ENCODE assay signal across 9 mouse cellular contexts in genomic region chr7:16905491-16906021, GRCm38 (mm10). TPM values are rescaled to one million over a fixed set of nuclear protein-coding genes. Genes with fewer than 3 reads are reported as not detected.
DNase-seq lines count a peak whose midpoint lies in the region; ATAC-seq lines count a peak whose summit lies in the region.
"Had no signal": no experiment of that assay in that cellular context is flagged by ENCODE, and none has a peak within 500 bp of the region (broad histone marks: within the 10 kb centered on the region; RNA-seq: fewer than 3 reads in every experiment).

No protein-coding gene starts in this region.

- WGBS in heart, embryonic 16.5 days: 57% methylated on average over 9 of the region's 9 CpGs

- H3K4me3 ChIP-seq in heart, embryonic 16.5 days (ENCODE audit: low read length): no peak overlapping the region
- H3K4me3 ChIP-seq: neural tube, embryonic 13.5 days had no signal

- DNase-seq in kidney, adult 18-20 months: peak; percentile 35
- no peak for DNase-seq in kidney, adult 8-10 months
- DNase-seq in NIH3T3 (ENCODE audit: low read depth): peak; percentile 71
- peak; percentile 69 for DNase-seq in lung, postnatal 10 days
- DNase-seq in right cerebral cortex, adult 18-20 months: no peak
- DNase-seq in urinary bladder, postnatal 25 days (ENCODE audit: low spot score): no peak

- no peaks in the 10 kb centered on the region for H3K9me3 ChIP-seq in heart, embryonic 16.5 days (replicated peaks; ENCODE audit: control insufficient read depth, low read length)
- H3K9me3 ChIP-seq: neural tube, embryonic 13.5 days had no signal

- peaks cover 45% of the 10 kb centered on the region for H3K4me1 ChIP-seq in heart, embryonic 16.5 days (ENCODE audit: control insufficient read depth, insufficient read depth, low read length)

- H3K27me3 ChIP-seq in heart, embryonic 16.5 days (ENCODE audit: control insufficient read depth, insufficient read depth, low read length): peaks cover 29% of the 10 kb centered on the region
- H3K27me3 ChIP-seq: neural tube, embryonic 13.5 days had no signal

- no peak overlapping the region for H3K9ac ChIP-seq in heart, embryonic 16.5 days (ENCODE audit: low read length)

- 0 out of 2 replicates have a peak, but pooled peaks have one; percentile 24 for ATAC-seq in heart, embryonic 16.5 days (replicated peaks; ENCODE audit: extremely low read depth, insufficient read depth, low FRiP score)
- no peak for ATAC-seq in cerebellum, adult (ENCODE audit: insufficient number of reproducible peaks, low FRiP score, low TSS enrichment)

- no peak overlapping the region for H3K4me2 ChIP-seq in heart, embryonic 16.5 days (ENCODE audit: low read depth, low read length)
- H3K4me2 ChIP-seq: neural tube, embryonic 13.5 days had no signal

- no peaks in the 10 kb centered on the region for H3K36me3 ChIP-seq in heart, embryonic 16.5 days (ENCODE audit: control insufficient read depth, insufficient read depth)
- H3K36me3 ChIP-seq: neural tube, embryonic 13.5 days had no signal

- H3K27ac ChIP-seq in heart, embryonic 16.5 days (ENCODE audit: low read length): peak overlapping the region; percentile 42; the same call in 1 of the 2 replicates
- H3K27ac ChIP-seq: neural tube, embryonic 13.5 days had no signal

RNA-seq across cellular contexts. Expression of gene Ptgir, which starts 0.7 kb away (rescaled TPM):
- polyA plus RNA-seq in heart, embryonic 16.5 days (2015; fragmentation: Nextera tagmentation; extraction: Ambion mirVana): 1.4 and 1.5 TPM in 2 replicates

RNA-seq across cellular contexts. Expression of gene Gng8, which starts 14.0 kb away (rescaled TPM):
- 2.9 and 3.7 TPM in 2 replicates for polyA plus RNA-seq in heart, embryonic 16.5 days (2015; fragmentation: Nextera tagmentation; extraction: Ambion mirVana)

RNA-seq across cellular contexts. Expression of gene Calm3, which starts 18.4 kb away (rescaled TPM):
- polyA plus RNA-seq in heart, embryonic 16.5 days (2015; fragmentation: Nextera tagmentation; extraction: Ambion mirVana): 112 and 128 TPM in 2 replicates

RNA-seq across cellular contexts. Expression of gene Dact3, which starts 30.4 kb away (rescaled TPM):
- 2.8 and 3.1 TPM in 2 replicates for polyA plus RNA-seq in heart, embryonic 16.5 days (2015; fragmentation: Nextera tagmentation; extraction: Ambion mirVana)

RNA-seq across cellular contexts. Expression of gene Pnmal2, which starts 38.9 kb away (rescaled TPM):
- 5.6 and 6.0 TPM in 2 replicates for polyA plus RNA-seq in heart, embryonic 16.5 days (2015; fragmentation: Nextera tagmentation; extraction: Ambion mirVana)

Comparison
In these comparisons a context has a peak if more than half of its experiments do, and no peak if none do; other contexts are left out.
1. DNase-seq: peak in kidney, adult 18-20 months (single experiment), NIH3T3 (single experiment) and lung, postnatal 10 days (single experiment); none in kidney, adult 8-10 months (0 of 2), right cerebral cortex, adult 18-20 months (single experiment) and urinary bladder, postnatal 25 days (single experiment).